Mouse (Mus musculus) spleen, adult 2 months (tissue): ENCODE measurements around the gene Inpp4b. TPM values are rescaled to one million over a fixed set of nuclear protein-coding genes. Genes with fewer than 3 reads are reported as not detected.

Experiments used
- DNase-seq, 2 experiments: peaks; one replicate each; pipeline versions ENCODE4 v3.0.0 to v3.0.0-alpha.2; 2012 to 2021; ENCODE audit warnings: low spot score in 2 of 2, low read depth in 1 of 2
- H3K27ac ChIP-seq: fragments of 200-500 bp; 2 replicates; pipeline ENCODE4 v1.5.1; 2012; ENCODE audit warnings: low read length, inconsistent platforms; ENCODE audit not compliant: insufficient read depth
- H3K27me3 ChIP-seq: fragments of 200-500 bp; 2 replicates; pipeline ENCODE4 v1.6.1; 2012; ENCODE audit warnings: mild to moderate bottlenecking, moderate library complexity, low read length, inconsistent platforms; ENCODE audit not compliant: control insufficient read depth, insufficient read depth
- H3K36me3 ChIP-seq: fragments of 200-500 bp; 2 replicates; pipeline ENCODE4 v1.6.1; 2012; ENCODE audit warnings: mild to moderate bottlenecking, low read length, inconsistent platforms; ENCODE audit not compliant: control insufficient read depth, insufficient read depth
- H3K4me1 ChIP-seq: fragments of 200-500 bp; 2 replicates; pipeline ENCODE4 v1.6.1; 2011; ENCODE audit warnings: inconsistent platforms; ENCODE audit not compliant: control insufficient read depth, insufficient read depth, insufficient read length
- H3K4me3 ChIP-seq: fragments of 200-500 bp; 2 replicates; pipeline ENCODE4 v1.5.1; 2011; ENCODE audit warnings: mild to moderate bottlenecking, inconsistent platforms; ENCODE audit not compliant: insufficient read depth, insufficient read length; ENCODE audit errors: extremely low read depth
- CTCF ChIP-seq: fragments of 200-500 bp; IDR thresholded peaks from 2 replicates; pipeline ENCODE4 v1.5.1; 2011; ENCODE audit warnings: mild to moderate bottlenecking, inconsistent platforms; ENCODE audit not compliant: insufficient read depth, insufficient read length, insufficient replicate concordance; ENCODE audit errors: extremely low read depth
- POLR2A ChIP-seq: fragments of 200-500 bp; IDR thresholded peaks from 2 replicates; pipeline ENCODE4 v1.6.1; 2011; ENCODE audit warnings: low read depth, low read length, inconsistent platforms
- WGBS: fragments of 180-500 bp; shearing (Covaris S2); methylation state at CpG from one replicate; pipeline ENCODE4 v1.1.7; 2018; 5-methylcytosine and 5-hydroxymethylcytosine counted together
- polyA plus RNA-seq: library from polyadenylated mRNA; depleted of rRNA; stranded (reverse); fragments of >200 nt; gene quantifications from 2 replicates; pipeline ENCODE4 v1.2.3, GENCODE M21; 2012

Inpp4b gene
- polyA plus RNA-seq, 1 experiment = 5.1 TPM

DNA sequence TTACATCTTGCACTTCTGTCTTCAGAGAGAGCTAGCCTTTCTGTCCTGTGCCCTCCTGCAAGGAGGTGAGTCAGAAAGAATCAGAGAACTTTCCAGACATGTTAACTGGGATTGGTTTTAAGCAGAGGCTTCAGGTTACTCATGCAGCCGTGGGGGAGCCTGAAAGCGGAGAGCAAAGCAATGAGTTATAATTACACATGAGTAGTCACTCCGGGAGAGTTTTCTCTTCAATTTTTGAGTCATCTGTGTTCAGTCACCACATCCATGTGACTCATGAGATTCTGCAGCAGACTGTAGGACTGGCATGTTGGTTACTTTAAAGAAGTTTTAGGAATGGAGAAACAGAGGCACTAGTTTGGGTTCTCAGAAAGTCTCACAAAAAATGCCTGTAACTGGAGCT lies 524.7 kb downstream of the Inpp4b start:
- WGBS = 83% methylated on average over 3 of the region's 3 CpGs
- Histone ChIP-seq H3K27me3 (no peaks in the 10 kb centered on the region), H3K4me3 (no peak overlapping the region), H3K27ac (no peak overlapping the region), H3K4me1 (no peaks in the 10 kb centered on the region), H3K36me3 (no peaks in the 10 kb centered on the region)
- DNase-seq = no peak
- TF ChIP-seq POLR2A (no peak), CTCF (no peak)

- H3K4me1 ChIP-seq = 0 out of 2 replicates have a peak, but pooled peaks cover 3% of the 10 kb centered on the region
- 86% methylated on average over 2 of the region's 2 CpGs for WGBS
- H3K36me3 ChIP-seq = no peaks in the 10 kb centered on the region; the same call in 1 of the 2 replicates
- TF ChIP-seq POLR2A (no peak), CTCF (no peak)
- H3K27ac ChIP-seq = no peak overlapping the region
- no peaks in the 10 kb centered on the region for H3K27me3 ChIP-seq
- no peak for DNase-seq
- H3K4me3 ChIP-seq = no peak overlapping the region
Observed at GRCm38 (mm10) chr8:81870466-81870865, 528.1 kb downstream of the Inpp4b start.

DNA sequence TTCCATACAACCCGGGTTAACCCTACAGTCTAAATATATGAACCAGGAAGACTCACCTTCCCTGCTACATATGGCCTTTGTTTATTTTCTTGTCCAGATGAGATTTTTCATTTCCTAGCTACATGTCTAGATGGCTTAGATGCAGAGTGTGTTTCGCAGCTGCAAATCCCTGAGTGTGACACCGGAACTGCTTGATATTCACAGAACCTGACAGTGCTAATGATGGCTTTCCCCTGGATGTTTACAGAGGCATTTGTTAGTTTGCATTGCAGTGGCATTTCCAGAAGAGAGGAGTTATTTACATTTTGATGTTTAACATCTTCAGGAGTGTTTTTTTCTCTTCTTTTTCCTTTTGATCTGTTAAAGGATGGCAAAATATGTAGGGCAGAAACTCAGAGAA lies 537.7 kb downstream of the Inpp4b start:
- 90% methylated on average over 3 of the region's 3 CpGs for WGBS
- Histone ChIP-seq H3K27me3 (no peaks in the 10 kb centered on the region), H3K36me3 (peaks cover 2% of the 10 kb centered on the region; the same call in 1 of the 2 replicates), H3K4me3 (no peak overlapping the region), H3K27ac (no peak overlapping the region), H3K4me1 (no peaks in the 10 kb centered on the region)
- DNase-seq = no peak
- no peak for TF ChIP-seq CTCF
- no peak for TF ChIP-seq POLR2A

DNA sequence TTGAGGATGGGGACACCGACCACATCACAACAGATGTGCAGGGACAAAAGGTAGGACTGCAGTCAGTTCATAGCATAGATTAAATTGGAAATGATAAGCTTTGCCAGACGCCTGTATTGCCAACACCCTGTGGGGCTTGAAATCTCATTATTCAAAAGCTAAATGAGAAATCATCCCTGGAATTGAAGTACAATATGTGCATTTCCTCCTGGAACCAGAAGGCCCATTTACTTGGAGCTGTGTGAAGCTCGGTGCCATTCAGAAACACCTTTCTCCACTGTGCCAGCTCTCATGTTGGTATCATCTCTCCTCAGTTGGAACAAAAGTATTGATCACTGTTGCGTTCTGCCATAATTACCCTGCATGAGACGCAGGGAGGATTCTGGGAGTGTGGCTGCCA lies 541.8 kb downstream of the Inpp4b start:
- Histone ChIP-seq H3K4me1 (no peaks in the 10 kb centered on the region), H3K27ac (no peak overlapping the region), H3K36me3 (peaks cover 2% of the 10 kb centered on the region; the same call in 1 of the 2 replicates), H3K4me3 (no peak overlapping the region), H3K27me3 (no peaks in the 10 kb centered on the region)
- DNase-seq = no peak
- TF ChIP-seq CTCF (no peak), POLR2A (no peak)
- WGBS = 93% methylated on average over 5 of the region's 5 CpGs

- Histone ChIP-seq H3K4me1 (no peaks in the 10 kb centered on the region), H3K4me3 (no peak overlapping the region), H3K36me3 (peaks cover 2% of the 10 kb centered on the region; the same call in 1 of the 2 replicates), H3K27me3 (no peaks in the 10 kb centered on the region), H3K27ac (no peak overlapping the region)
- no peak for TF ChIP-seq CTCF
- TF ChIP-seq POLR2A = no peak
- no peak for DNase-seq
Observed at GRCm38 (mm10) chr8:81888843-81889242, 546.5 kb downstream of the Inpp4b start.

DNA sequence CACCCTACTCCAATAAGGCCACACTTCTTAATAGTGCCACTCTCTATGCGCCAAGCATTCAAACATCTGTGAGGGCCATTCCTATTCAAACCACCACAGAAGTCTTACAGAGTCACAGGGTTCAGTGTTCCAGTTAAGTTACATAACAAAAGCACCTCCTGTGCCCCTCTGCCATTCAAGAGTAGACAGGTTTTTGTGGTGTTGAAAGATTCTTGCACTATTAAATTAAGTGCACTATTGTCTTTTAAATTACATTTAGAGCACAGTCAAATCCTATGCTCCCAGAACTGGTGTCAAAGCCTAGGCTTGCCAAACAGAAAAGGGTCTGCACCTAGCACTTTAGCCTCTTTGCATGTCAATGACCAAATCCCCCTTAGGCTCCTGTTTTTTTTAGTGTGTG lies 550.9 kb downstream of the Inpp4b start:
- Histone ChIP-seq H3K27me3 (no peaks in the 10 kb centered on the region), H3K4me3 (no peak overlapping the region), H3K36me3 (no peaks in the 10 kb centered on the region; the same call in 1 of the 2 replicates), H3K4me1 (no peaks in the 10 kb centered on the region), H3K27ac (no peak overlapping the region)
- 100% methylated on average over 1 of the region's 1 CpGs for WGBS
- DNase-seq = no peak
- TF ChIP-seq POLR2A (no peak), CTCF (no peak)

GRCm38 (mm10) chr8:81946812-81947211 lies 604.5 kb downstream of the Inpp4b start:
- Histone ChIP-seq H3K4me1 (no peaks in the 10 kb centered on the region), H3K4me3 (no peak overlapping the region), H3K27me3 (no peaks in the 10 kb centered on the region), H3K36me3 (no peaks in the 10 kb centered on the region; the same call in 1 of the 2 replicates), H3K27ac (no peak overlapping the region)
- no peak for TF ChIP-seq POLR2A
- TF ChIP-seq CTCF = no peak
- 96% methylated on average over 5 of the region's 5 CpGs for WGBS
- DNase-seq = no peak

DNA sequence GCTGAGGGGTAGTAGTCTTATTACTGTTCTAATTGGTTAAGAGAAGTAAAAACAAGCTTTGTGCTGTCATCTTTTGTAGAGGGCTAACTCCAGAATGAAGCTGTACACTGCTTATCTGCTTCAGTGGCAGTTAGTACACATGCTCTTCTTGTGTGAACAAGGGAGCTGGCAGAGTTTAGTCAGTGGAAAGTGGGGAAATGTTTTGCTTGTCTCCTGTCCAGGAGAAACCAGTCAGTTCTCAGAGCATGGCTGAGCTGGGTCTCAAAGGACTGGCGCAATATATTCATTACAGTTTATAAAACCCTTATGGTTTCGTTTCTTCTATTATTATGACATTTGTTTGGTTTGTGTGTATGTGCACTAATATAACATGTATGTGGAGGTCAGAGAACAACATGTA lies 610.7 kb downstream of the Inpp4b start:
- H3K4me3 ChIP-seq = no peak overlapping the region
- H3K27me3 ChIP-seq = no peaks in the 10 kb centered on the region
- WGBS = 94% methylated on average over 2 of the region's 2 CpGs
- TF ChIP-seq CTCF (no peak), POLR2A (no peak)
- no peak overlapping the region for H3K27ac ChIP-seq
- H3K4me1 ChIP-seq = no peaks in the 10 kb centered on the region
- no peaks in the 10 kb centered on the region for H3K36me3 ChIP-seq
- no peak for DNase-seq
